Mouse (Mus musculus) layer of hippocampus, adult 9-11 months (tissue): ENCODE data around the gene Gp6.
"Not testable (repeated sequence)": the region's sequence is repeated elsewhere in the genome, so short reads cannot be mapped to it uniquely, and the experiment has no call there.

ENCODE experiments used
- DNase-seq: peaks from one replicate; pipeline ENCODE4 v3.0.0; 2022

Gene Gp6

DNA sequence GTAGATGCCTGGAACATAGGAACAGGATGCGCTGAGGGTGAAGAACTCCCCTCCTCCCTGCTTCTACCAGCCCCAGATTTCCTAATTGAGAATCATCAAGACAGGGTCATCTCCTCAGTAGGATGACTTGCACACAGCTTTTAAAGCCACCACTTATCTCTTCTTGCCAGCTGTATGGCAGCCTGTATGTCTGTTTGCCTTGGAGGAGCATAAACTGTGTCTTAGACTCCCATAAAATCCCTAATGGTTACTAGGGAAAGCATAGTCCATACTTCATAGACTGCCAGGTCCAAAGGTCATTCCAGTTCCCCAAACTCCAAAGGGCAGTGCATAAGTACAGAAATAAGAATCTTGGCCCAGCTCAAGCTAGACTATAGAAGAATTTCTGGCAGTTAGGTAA, at the start of gene Gp6:
TSS of gene Gp6 (minus strand) at position 15 of the 400 bp plus-strand sequence.
- no peak for DNase-seq

DNA sequence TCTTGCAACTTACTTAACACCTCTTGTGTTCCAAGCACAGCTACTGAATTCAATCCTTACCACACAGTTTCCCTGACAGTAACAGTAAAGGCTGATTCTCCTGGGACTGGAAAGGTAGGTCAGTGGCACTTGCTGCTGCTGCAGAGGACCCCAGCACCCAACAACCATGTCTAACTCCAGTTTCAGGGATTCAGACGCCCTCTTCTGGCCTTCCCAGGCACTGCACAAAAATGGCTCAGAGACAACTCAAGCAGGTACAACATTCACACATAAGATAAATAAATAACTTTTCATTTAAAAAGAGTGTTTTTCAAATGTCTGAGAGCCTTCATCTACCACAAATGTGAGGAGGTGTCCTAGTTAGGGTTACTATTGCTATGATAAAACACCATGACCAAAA, 49.6 kb upstream of the Gp6 start:
- DNase-seq: no peak

DNA sequence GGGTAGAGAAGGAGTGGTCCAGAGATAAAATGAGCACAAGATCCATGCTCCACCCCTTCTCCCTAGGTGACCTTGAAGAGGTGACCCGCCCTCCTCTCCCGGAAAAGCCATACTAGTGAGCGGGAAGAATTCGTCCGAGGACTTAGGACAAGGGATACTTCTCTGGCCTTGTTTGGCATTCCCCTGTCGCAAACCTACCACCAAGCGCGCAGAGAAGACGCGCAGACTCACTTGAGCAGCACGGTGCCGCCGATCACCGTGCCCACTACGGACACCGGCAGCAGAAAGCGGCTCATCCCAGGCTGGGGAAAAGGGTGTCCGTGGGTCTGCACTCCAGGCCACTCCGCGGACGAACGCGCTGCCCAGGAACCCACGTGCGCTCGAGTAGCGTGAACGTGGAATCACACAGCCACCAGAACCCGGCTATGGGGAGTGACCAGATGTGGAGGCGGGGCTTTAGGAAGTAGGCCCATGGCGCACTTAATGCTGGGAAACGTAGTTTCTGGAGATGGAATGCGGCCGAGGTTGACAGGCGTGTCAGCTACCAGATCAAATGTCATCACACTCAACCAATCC, 47.8 kb upstream of the Gp6 start, which contains the start of gene Rdh13:
TSS of gene Rdh13 (minus strand) at position 434 of the 576 bp plus-strand sequence.
- peak; percentile 92 for DNase-seq

DNA sequence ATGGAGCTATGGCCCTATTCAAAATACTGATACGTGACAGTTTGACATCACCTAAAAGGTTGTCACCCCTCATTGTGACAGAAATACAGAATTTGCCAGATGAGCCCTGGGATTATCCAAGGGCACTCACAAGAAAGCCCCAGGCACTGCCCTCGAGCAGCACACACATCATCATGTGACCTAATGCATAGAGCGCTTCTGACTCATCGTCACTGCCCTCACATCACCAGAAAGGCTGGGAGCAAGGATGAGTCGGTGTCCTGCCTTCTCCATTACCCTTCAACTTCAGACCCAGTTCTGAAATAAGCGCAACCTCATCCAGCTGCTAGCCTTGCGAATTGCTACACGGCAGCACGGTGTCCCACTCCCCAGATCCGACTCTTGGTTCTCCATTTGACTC, 43.0 kb upstream of the Gp6 start:
- DNase-seq: no peak

DNA sequence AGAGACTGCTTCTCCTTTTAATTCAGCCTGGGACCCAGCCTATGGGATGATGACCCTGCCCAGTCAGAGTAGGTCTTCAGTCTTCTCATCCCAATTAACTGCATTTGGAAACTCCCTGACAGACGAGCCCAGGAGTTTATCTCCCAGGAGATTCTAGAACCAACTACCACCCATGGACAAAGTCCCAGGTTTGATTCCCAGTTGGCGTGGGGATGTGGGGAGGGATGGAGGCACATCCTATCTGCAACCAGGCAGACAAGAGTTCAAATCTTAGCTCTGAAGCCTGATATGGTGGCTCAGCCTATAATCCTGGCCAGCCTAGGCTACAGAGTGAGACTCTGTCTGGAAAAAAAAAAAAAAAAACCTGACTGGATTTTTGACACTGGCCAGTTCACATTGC, 40.2 kb upstream of the Gp6 start:
- no peak for DNase-seq

DNA sequence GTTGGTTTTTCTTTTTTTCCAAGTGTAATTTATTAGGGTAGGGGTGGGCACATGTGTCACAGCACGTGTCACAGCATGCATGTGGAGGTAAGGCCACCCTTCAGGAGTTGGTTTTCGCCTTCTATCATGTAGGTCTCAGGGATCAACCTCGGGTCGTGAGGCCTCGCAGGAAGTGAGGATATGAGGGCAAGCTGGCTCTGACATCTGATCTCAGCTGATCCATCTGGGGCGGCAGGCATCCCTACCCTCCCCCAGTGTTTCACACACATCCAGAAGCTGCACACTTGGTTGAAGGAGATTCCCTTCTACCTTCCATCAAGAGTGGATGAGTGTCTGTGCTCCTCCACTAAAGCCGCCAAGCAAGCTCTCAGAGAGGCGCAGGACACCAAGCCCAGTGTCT, 34.5 kb upstream of the Gp6 start:
- DNase-seq: no peak

DNA sequence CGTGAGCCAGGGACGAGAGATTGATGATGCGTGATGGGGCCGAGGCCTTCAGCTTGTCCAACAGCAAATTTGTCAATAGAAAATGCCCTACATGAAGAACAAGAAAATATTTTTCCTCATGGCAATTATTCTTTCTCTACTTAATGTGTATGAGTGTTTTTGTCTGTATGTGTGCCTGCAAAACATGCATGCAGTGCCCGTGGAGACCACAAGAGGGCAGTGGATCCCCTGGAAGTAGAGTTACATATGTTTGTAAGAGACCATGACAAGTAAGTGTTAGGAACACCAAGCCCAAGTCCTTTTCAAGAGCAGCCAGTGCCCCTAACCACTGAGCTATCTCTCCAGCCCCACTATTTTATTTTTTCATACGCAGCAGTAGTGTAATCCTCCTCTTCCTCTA, 34.0 kb upstream of the Gp6 start:
- DNase-seq: peak; percentile 48

DNA sequence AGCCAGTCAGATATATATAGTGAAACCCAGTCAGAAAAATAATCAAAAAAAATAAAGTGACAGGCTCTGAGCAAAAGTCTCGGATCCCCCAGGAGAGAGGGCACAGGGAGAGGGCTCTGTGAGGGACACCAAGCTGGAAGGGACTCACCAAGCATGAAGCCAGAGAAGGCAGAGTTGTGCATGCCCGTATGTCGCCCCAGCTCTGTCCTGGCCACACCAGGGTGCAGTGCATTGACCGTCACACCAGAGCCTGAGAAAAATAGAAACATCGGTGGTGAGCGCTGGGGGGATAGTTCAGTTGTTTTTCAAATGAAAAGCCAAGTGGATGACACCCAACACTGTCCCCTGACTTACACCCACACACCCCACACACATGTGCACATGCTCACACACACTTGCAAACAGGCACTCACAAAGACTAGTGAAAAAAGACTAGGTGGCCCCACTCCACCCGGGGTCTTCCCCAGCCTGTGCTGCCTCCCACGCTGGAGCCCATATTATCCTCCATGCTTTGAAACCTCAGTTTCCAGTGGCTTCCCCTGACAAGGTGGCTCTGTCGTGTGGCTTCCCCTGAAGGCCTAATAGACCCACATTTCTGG, 32.8 kb upstream of the Gp6 start:
- no peak for DNase-seq

DNA sequence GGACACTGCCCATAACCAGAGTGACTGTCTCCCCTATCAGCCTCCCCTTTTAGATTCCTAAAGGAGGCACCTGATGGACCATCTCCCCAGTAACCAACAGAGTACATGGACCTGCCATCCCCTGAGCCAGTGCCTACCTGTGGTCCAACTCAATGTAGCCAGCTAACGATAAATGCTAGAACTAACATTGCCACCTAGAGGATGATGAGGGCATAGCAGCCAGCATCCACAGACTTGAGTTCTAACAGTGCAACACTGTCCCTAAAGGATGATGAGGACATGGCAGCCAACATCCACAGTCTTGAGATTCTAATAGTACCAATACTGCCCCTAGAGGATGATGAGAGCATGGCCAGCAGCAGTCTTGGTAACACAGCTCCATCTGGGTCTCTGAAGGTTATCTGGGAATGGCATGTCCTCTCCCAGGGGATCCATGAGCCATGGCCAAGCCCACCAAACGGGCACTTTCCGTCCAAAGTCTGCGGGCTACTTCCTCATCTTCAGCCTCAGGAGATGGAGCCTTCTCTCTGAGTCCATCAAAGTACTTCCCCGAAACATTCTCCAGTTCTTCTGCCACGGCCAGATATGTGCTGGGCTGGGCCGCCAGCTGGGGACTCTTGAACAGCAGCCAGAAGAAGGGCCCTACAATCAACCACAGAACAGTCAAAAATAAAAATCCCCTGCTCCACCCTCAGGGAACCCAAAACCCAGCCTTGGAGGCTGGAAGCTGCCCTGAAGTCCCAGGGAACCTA, 29.8 kb upstream of the Gp6 start:
- peak; percentile 95 for DNase-seq

DNA sequence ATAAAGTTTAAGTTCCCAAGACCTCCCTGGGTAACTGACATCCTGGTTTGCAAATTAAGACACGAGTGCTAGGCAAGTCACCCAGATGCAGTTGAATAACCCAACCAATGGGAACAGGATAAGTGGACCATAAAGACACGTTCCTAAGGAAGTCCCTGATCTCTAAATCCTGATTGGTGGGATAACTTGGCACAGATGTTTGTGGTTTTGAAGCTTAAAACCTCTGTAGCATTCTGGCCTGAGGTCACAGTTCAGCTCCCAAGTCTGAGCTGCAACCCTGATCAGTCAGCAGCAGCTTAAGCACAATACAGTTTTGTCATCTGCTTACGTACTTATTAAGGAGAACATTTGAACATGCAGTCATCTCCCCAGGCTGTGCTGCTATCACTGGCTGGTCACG, 22.7 kb upstream of the Gp6 start:
- no peak for DNase-seq

DNA sequence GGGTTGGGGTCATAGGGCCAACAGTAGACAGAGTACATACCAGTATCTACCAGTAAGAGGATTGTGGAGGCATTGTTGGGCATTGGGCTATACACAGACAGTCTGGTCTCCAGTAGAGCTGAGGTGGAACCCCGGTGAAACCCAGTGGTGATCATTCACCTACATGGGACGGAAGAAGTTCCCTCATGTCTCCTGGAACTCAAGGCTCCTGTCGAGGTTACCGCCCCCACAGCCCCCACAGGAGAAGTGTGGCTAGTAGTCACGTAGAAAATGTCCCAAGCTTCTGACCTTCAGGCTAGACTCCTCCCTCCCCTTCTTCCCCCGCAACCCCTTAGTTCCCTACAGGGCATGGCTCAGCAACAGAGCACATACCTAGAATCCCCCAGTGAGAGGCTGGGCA, 22.1 kb upstream of the Gp6 start:
- DNase-seq: no peak

DNA sequence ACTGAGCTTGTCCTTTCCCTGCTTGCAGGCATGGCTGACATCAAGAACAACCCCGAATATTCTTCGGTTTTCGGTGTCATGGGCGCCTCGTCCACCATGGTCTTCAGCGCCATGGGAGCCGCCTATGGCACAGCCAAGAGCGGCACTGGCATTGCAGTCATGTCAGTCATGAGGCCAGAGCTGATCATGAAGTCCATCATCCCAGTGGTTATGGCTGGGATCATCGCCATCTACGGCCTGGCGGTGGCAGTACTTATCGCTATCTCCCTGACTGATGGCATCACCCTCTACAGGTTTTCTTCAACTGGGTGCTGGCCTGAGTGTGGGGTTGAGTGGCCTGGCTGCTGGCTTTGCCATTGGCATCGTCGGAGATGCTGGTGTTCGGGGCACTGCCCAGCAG, 14.9 kb upstream of the Gp6 start:
- DNase-seq: not testable (repeated sequence)

DNA sequence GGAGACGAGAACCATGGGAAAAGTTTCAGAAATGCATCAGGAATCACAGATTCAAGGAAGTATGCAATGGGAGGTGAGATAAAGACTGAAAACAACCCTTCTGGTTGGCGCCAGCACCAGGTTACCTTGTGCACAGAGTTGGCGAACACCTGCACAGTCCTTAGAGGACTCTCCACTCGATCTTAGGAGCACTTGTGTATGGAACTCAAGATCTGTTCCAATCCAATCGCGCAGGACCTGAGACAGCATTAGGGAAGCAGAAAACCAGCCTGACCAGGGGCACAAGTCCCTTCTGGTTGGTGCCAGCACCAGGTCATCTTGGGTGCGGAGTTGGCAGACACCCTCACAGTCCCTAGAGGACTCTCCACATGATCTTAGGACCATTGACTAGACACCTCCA, 24.0 kb downstream of the Gp6 start:
- no peak for DNase-seq

DNA sequence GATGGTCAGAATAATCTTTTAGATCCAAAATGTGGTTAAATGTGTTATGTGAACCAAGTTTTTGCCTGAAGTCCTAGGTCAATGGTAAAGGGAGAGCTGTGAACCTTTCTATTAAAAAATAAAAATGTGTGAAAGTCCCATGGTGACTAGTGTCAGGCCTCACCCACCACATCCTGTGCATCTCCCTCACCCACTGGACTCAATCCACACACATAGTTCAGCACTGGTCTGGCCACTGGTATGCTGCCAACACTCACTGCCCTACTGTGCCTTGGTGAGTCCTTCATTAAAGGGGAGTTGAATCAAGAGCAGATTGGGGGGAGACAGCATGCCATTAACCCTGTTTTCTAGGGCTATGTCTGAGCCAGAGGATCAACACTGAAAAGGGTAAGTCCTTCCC, 60.0 kb downstream of the Gp6 start, which contains the start of gene Ncr1:
TSS of gene Ncr1 (plus strand) at position 216 of the 400 bp plus-strand sequence.
- DNase-seq: no peak

DNA sequence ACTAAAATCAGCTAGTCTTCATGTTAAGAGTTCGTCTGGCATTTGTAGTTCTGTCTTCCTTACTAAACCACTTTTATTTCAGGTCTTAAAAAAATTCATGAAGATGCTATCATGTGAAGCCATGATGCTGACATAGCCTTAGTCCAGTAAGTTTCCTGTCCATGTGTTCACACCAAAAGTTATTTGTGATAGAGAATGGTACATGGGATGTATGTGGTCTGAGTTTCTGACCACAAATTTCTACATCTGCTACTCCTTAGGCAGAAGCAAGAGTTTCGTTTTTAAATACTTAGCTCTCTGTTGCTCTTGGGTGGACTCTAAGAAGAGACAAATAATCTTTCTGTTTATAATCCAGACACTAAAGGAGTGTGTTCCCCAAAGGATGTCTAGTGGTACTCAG, 74.2 kb downstream of the Gp6 start:
- DNase-seq: no peak
